Mouse (Mus musculus) monocyte, adult 2 months (primary cell): ENCODE data around the gene Olfr859.
"Not testable (repeated sequence)": the region's sequence is repeated elsewhere in the genome, so short reads cannot be mapped to it uniquely, and the experiment has no call there.

Experiments
- DNase-seq, 2 experiments: peaks; one replicate each; pipeline ENCODE4 v3.0.0; 2022; ENCODE audit warnings: low spot score in 2 of 2, low read depth in 1 of 2

Gene Olfr859

GRCm38 (mm10) chr9:19804606-19805005 lies at the start of gene Olfr859:
Gene Olfr859, plus strand, starts transcription at chr9:19804906.
- not testable (repeated sequence) for DNase-seq

DNA sequence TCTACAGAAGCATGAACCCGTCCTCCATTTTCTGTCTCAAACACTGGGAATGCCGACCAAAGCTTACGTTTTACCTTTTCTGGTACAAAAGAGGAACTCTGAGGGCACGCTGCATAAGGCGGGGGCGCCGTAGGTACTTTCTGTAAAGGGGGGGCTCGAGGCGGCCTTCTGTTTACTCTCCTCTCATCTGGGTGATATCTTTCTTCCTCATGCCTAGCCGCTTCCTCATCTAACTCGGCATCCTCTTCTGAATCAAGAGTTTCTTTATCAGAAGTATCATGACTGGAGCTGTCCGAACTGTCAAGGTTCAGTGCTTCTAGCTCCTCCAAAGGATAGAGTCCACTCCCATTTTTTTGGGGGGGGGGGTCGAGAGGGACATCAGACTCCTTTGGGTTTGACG lies 35.6 kb upstream of the Olfr859 start:
- DNase-seq: no peak

DNA sequence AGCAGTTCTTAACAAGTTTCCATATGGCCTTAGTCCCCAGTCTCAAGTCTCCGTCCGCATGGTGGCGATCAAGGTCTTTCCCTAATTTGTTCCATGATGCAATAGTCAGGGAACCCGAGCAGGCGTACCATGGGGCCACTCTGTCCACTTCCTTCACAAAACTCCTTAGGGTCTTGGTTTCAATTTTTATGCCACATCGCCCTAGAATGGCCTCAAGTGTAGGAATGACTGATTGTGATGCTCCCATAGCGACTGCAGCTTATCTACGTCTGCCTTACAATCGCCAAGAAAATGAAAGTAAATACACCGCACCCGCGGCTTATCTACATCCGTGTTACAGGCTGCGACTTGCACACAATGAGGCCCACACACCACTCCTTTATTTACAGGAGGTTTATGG lies 35.0 kb upstream of the Olfr859 start:
- DNase-seq: no peak

DNA sequence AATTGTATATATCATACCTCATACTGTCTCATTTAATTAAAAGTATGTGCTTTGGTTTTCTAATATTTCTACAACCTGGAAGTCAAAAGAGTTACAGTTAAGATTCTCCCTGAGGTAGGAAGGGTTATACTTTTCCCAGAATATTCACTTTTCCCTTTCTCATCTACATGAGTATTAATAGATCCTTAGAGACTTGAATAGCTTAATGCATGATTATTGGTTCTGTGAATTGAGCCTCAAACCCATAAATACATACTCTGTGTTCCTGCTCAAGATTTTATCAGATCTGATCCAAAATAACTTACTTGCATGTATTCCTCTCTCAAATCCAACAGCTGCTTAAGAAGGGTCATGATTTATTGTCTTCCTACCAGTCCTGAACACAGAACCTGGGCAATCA lies 24.7 kb upstream of the Olfr859 start, which contains the start of gene Olfr58:
Gene Olfr58, plus strand, starts transcription at position 301 of the 400 bp plus-strand sequence.
- DNase-seq: no peak

- no peak for DNase-seq
Measured at GRCm38 (mm10) chr9:19803000-19803399, 1.7 kb upstream of the Olfr859 start.

DNA sequence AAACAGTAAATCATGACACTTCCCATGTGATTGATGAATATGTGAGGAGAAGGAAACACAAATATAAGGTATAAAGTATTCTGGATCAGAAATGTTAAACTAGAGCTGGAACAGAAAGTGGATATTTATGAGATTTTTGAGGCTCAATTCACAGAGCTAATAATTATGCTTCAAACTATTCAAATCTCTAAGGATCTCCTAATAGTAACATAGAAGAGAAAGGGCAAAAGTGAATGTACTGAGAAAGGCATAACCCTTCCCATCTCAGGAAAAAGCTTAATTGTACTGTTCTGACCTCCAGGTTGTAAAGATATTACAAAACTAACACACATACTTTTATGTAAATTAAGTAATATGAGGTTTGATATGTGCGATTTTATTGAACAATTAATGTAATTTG lies 44.9 kb downstream of the Olfr859 start, which contains the start of gene Olfr860:
Gene Olfr860, minus strand, starts transcription at position 101 of the 400 bp plus-strand sequence.
- DNase-seq: no peak
